ENCODE assay signal across 14 mouse cellular contexts in the genomic region with DNA sequence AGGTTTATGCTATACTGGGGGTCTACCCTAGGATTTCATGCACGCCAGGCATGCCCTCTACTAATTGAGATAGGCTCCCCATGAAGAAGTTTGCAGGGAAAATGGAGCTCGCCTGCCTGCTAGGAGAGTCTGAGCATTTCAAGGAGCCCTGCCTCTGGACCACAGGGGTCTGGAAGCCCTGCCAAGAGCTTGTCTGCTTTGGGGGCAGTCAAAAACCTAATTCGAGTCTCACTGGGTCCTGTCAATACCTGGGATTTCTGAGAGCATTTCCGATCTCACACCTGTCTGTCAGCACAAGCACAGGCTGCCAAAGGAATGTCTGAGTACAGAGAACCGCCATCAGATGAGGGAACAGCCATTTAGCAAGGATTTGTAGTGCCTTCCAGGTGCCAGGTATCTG. TPM values are rescaled to one million over a fixed set of nuclear protein-coding genes. Genes with fewer than 3 reads are reported as not detected.
DNase-seq lines count a peak whose midpoint lies in the region; ATAC-seq and TF ChIP-seq lines count a peak whose summit lies in the region.
"Had no signal": no experiment of that assay in that cellular context is flagged by ENCODE, and none has a peak within 500 bp of the region (broad histone marks: within the 10 kb centered on the region; RNA-seq: fewer than 3 reads in every experiment).

No protein-coding gene starts in this region.

- intact Hi-C loops in gastrocnemius, adult 2 months (cut with DNase I) = no loop called here
- intact Hi-C loops in gastrocnemius, postnatal 14 days (cut with DNase I; ENCODE audit: low total_unique reads) = no loop called here
- intact Hi-C loops in left cerebral cortex, adult 2 months (cut with DNase I) = no loop called here
- intact Hi-C loops in left cerebral cortex, postnatal 14 days (cut with DNase I) = no loop called here

- no peaks in the 10 kb centered on the region for H3K27me3 ChIP-seq in limb, embryonic 15.5 days
- H3K27me3 ChIP-seq in midbrain, embryonic 10.5 days (ENCODE audit: low read depth, poor library complexity, severe bottlenecking) = peaks cover 97% of the 10 kb centered on the region
- H3K27me3 ChIP-seq in hindbrain, postnatal 0 days (ENCODE audit: insufficient read depth, low read length) = 0 out of 2 replicates have a peak, but pooled peaks cover 5% of the 10 kb centered on the region
- H3K27me3 ChIP-seq: Patski had no signal

- no peaks in the 10 kb centered on the region for H3K36me3 ChIP-seq in limb, embryonic 15.5 days
- H3K36me3 ChIP-seq in midbrain, embryonic 10.5 days = no peaks in the 10 kb centered on the region
- H3K36me3 ChIP-seq in hindbrain, postnatal 0 days (ENCODE audit: insufficient read depth, low read length) = no peaks in the 10 kb centered on the region

- H3K4me2 ChIP-seq in limb, embryonic 15.5 days = peak overlapping the region; percentile 66; the same call in 1 of the 2 replicates
- no peak overlapping the region for H3K4me2 ChIP-seq in hindbrain, postnatal 0 days (ENCODE audit: low read depth, low read length)

- no peak for TF ChIP-seq CTCF in gastrocnemius, adult 2 months (IDR thresholded peaks at IDR 0.05)
- TF ChIP-seq CTCF in left cerebral cortex, adult 2 months (IDR thresholded peaks at IDR 0.05) = no peak
- TF ChIP-seq CTCF in hindbrain, postnatal 0 days (IDR thresholded peaks at IDR 0.05; ENCODE audit: low read depth) = no peak

- H3K9ac ChIP-seq in limb, embryonic 15.5 days = no peak overlapping the region
- H3K9ac ChIP-seq in hindbrain, postnatal 0 days (replicated peaks; ENCODE audit: low read length) = no peak overlapping the region

- no peak for DNase-seq in gastrocnemius, adult 2 months
- DNase-seq in gastrocnemius, postnatal 14 days = no peak
- DNase-seq in left cerebral cortex, adult 2 months (ENCODE audit: extremely low spot score in 1 of 2, low spot score in 2 of 2) = no peak
- DNase-seq in left cerebral cortex, postnatal 14 days (ENCODE audit: low spot score in 2 of 2) = no peak
- DNase-seq in midbrain, embryonic 10.5 days (ENCODE audit: low spot score) = no peak
- no peak for DNase-seq in hindbrain, postnatal 0 days (ENCODE audit: low spot score)

- no peak for ATAC-seq in limb, embryonic 15.5 days (ENCODE audit: insufficient number of reproducible peaks, low FRiP score, low TSS enrichment, low read depth)
- ATAC-seq in hindbrain, postnatal 0 days = no peak

- 45% methylated on average over 5 of the region's 5 CpGs for WGBS in limb, embryonic 15.5 days
- 35% methylated on average over 5 of the region's 5 CpGs for WGBS in midbrain, embryonic 10.5 days
- WGBS in hindbrain, postnatal 0 days = 51% methylated on average over 5 of the region's 5 CpGs

- H3K4me3 ChIP-seq in gastrocnemius, adult 2 months = no peak overlapping the region; the same call in 1 of the 2 replicates
- no peak overlapping the region for H3K4me3 ChIP-seq in left cerebral cortex, adult 2 months
- H3K4me3 ChIP-seq in brown adipose tissue, adult 24 weeks (ENCODE audit: insufficient read depth, low read depth, low read length) = no peak overlapping the region
- H3K4me3 ChIP-seq in limb, embryonic 15.5 days = no peak overlapping the region
- H3K4me3 ChIP-seq in midbrain, embryonic 10.5 days = no peak overlapping the region
- H3K4me3 ChIP-seq in hindbrain, postnatal 0 days (ENCODE audit: low read length) = no peak overlapping the region

- peaks cover 23% of the 10 kb centered on the region for H3K4me1 ChIP-seq in brown adipose tissue, adult 24 weeks (ENCODE audit: control insufficient read depth, insufficient read depth, insufficient read length, low read length)
- H3K4me1 ChIP-seq in limb, embryonic 15.5 days = peaks cover 53% of the 10 kb centered on the region
- H3K4me1 ChIP-seq in midbrain, embryonic 10.5 days = peaks cover 34% of the 10 kb centered on the region
- peaks cover 19% of the 10 kb centered on the region for H3K4me1 ChIP-seq in hindbrain, postnatal 0 days (ENCODE audit: insufficient read depth, low read length)

- peak overlapping the region; percentile 97 for H3K27ac ChIP-seq in gastrocnemius, adult 2 months
- H3K27ac ChIP-seq in left cerebral cortex, adult 2 months = peak overlapping the region; percentile 86
- peak overlapping the region; percentile 99 for H3K27ac ChIP-seq in brown adipose tissue, adult 24 weeks (replicated peaks; ENCODE audit: low read depth, low read length)
- peak overlapping the region; percentile 91 for H3K27ac ChIP-seq in limb, embryonic 15.5 days
- no peak overlapping the region for H3K27ac ChIP-seq in midbrain, embryonic 10.5 days (replicated peaks)
- H3K27ac ChIP-seq in hindbrain, postnatal 0 days = no peak overlapping the region

- H3K9me3 ChIP-seq in limb, embryonic 15.5 days = no peaks in the 10 kb centered on the region
- H3K9me3 ChIP-seq in midbrain, embryonic 10.5 days (replicated peaks) = no peaks in the 10 kb centered on the region
- no peaks in the 10 kb centered on the region for H3K9me3 ChIP-seq in hindbrain, postnatal 0 days (ENCODE audit: low read length)

RNA-seq across cellular contexts. Expression of gene Irf1, which starts 5.2 kb away (rescaled TPM):
- 1 to 10 TPM; 6.2 to 7.0 TPM for total RNA-seq in gastrocnemius, adult 2 months (2021)
- 1 to 10 TPM; 8.7 to 9.1 TPM for total RNA-seq in gastrocnemius, postnatal 14 days (2021)
- 1 to 10 TPM; 6.6 to 8.2 TPM for total RNA-seq in left cerebral cortex, adult 2 months (2021)
- 1 to 10 TPM; 4.5 to 5.5 TPM for total RNA-seq in left cerebral cortex, postnatal 14 days (2021)
- 12.5 and 27.9 TPM in 2 replicates for polyA plus RNA-seq in brown adipose tissue, adult 24 weeks (2012; ENCODE audit: insufficient read depth, insufficient read length, missing spikeins)
- polyA plus RNA-seq in limb, embryonic 15.5 days (2015; fragmentation: Nextera tagmentation; extraction: Ambion mirVana) = 14.6 and 16.4 TPM in 2 replicates
- 3.6 and 3.8 TPM in 2 replicates for polyA plus RNA-seq in midbrain, embryonic 10.5 days (2016; fragmentation: Nextera tagmentation; extraction: Ambion mirVana)
- total RNA-seq in hindbrain, postnatal 0 days (2014; rRNA removed) = 3.3 and 8.5 TPM in 2 replicates
- polyA plus RNA-seq in hindbrain, postnatal 0 days (2015; fragmentation: Nextera tagmentation; extraction: Ambion mirVana) = 3.7 and 4.4 TPM in 2 replicates

RNA-seq across cellular contexts. Expression of gene Gm17334, which starts 8.4 kb away (rescaled TPM):
- under 1 TPM; 0.28 to 0.53 TPM for total RNA-seq in gastrocnemius, adult 2 months (2021)
- total RNA-seq in gastrocnemius, postnatal 14 days (2021) = under 1 TPM; 0.23 to 0.33 TPM
- 1 to 10 TPM in 1 of 2 experiments, under 1 TPM in 1; 0.52 to 1.1 TPM for total RNA-seq in left cerebral cortex, adult 2 months (2021)
- total RNA-seq in left cerebral cortex, postnatal 14 days (2021) = under 1 TPM in 1 of 2 experiments, not detected in 1; 0.51 TPM
- polyA plus RNA-seq in brown adipose tissue, adult 24 weeks (2012; ENCODE audit: insufficient read depth, insufficient read length, missing spikeins) = not detected in 2 replicates
- polyA plus RNA-seq in limb, embryonic 15.5 days (2015; fragmentation: Nextera tagmentation; extraction: Ambion mirVana) = 0.22 TPM in 1 of 2 replicates, not detected in the other
- not detected in 2 replicates for polyA plus RNA-seq in midbrain, embryonic 10.5 days (2016; fragmentation: Nextera tagmentation; extraction: Ambion mirVana)
- not detected in 2 replicates for total RNA-seq in hindbrain, postnatal 0 days (2014; rRNA removed)
- polyA plus RNA-seq in hindbrain, postnatal 0 days (2015; fragmentation: Nextera tagmentation; extraction: Ambion mirVana) = not detected in 2 replicates
- polyA plus RNA-seq: neural tube, embryonic 11.5 days had no signal

RNA-seq across cellular contexts. Expression of gene Il5, which starts 44.0 kb away (rescaled TPM):
- not detected for total RNA-seq in gastrocnemius, adult 2 months (2021)
- not detected for total RNA-seq in gastrocnemius, postnatal 14 days (2021)
- not detected for total RNA-seq in left cerebral cortex, adult 2 months (2021)
- total RNA-seq in left cerebral cortex, postnatal 14 days (2021) = not detected
- not detected in 2 replicates for polyA plus RNA-seq in brown adipose tissue, adult 24 weeks (2012; ENCODE audit: insufficient read depth, insufficient read length, missing spikeins)
- not detected in 2 replicates for polyA plus RNA-seq in limb, embryonic 15.5 days (2015; fragmentation: Nextera tagmentation; extraction: Ambion mirVana)
- not detected in 2 replicates for polyA plus RNA-seq in midbrain, embryonic 10.5 days (2016; fragmentation: Nextera tagmentation; extraction: Ambion mirVana)
- 0.11 TPM in 1 of 2 replicates, not detected in the other for total RNA-seq in hindbrain, postnatal 0 days (2014; rRNA removed)
- polyA plus RNA-seq in hindbrain, postnatal 0 days (2015; fragmentation: Nextera tagmentation; extraction: Ambion mirVana) = 0.15 TPM in 1 of 2 replicates, not detected in the other
- total RNA-seq: adrenal gland, postnatal 36 days; gastrocnemius, postnatal 36 days; megakaryocyte progenitor cell, adult 5-6 weeks had no signal
- polyA plus RNA-seq: C2C12; neural tube, embryonic 11.5 days; Patski had no signal

RNA-seq across cellular contexts. Expression of gene Rad50, which starts 57.5 kb away (rescaled TPM):
- total RNA-seq in gastrocnemius, adult 2 months (2021) = 1 to 10 TPM; 4.1 to 5.2 TPM
- total RNA-seq in gastrocnemius, postnatal 14 days (2021) = 1 to 10 TPM; 5.2 to 6.7 TPM
- 10 to 100 TPM; 10.9 to 12.0 TPM for total RNA-seq in left cerebral cortex, adult 2 months (2021)
- 1 to 10 TPM; 8.2 to 9.0 TPM for total RNA-seq in left cerebral cortex, postnatal 14 days (2021)
- 3.9 and 4.8 TPM in 2 replicates for polyA plus RNA-seq in brown adipose tissue, adult 24 weeks (2012; ENCODE audit: insufficient read depth, insufficient read length, missing spikeins)
- polyA plus RNA-seq in limb, embryonic 15.5 days (2015; fragmentation: Nextera tagmentation; extraction: Ambion mirVana) = 26.0 and 28.0 TPM in 2 replicates
- polyA plus RNA-seq in midbrain, embryonic 10.5 days (2016; fragmentation: Nextera tagmentation; extraction: Ambion mirVana) = 21.2 and 22.6 TPM in 2 replicates
- total RNA-seq in hindbrain, postnatal 0 days (2014; rRNA removed) = 4.1 and 4.2 TPM in 2 replicates
- polyA plus RNA-seq in hindbrain, postnatal 0 days (2015; fragmentation: Nextera tagmentation; extraction: Ambion mirVana) = 11.7 and 12.8 TPM in 2 replicates

Comparison
In these comparisons a context has a peak if more than half of its experiments do, and no peak if none do; other contexts are left out.
1. H3K27ac ChIP-seq: peak in gastrocnemius, adult 2 months (single experiment), left cerebral cortex, adult 2 months (single experiment), brown adipose tissue, adult 24 weeks (single experiment) and limb, embryonic 15.5 days (single experiment); none in midbrain, embryonic 10.5 days (single experiment) and hindbrain, postnatal 0 days (single experiment).